Mouse (Mus musculus) left cerebral cortex, postnatal 25 days (tissue): ENCODE measurements around the gene Cfb. TPM values are rescaled to one million over a fixed set of nuclear protein-coding genes. Genes with fewer than 3 reads are reported as not detected.

Experiments
- microRNA-seq, 2 experiments: library from miRNA; unstranded; fragments of <30 nt; microRNA quantifications; one replicate each; pipeline ENCODE4 v1.2.0; 2022
- total RNA-seq, 2 experiments: library from RNA; stranded (reverse); gene quantifications; 2 replicates each; pipeline ENCODE4 v1.2.3; 2021

Cfb gene
- total RNA-seq, 2 experiments from 2014 or later = 0.30 TPM; not detected in 1

Small RNA genes lying within 50 kb of the gene (microRNA-seq; reads per million reads assigned to microRNA genes)
- gene Mir6970 = 0.50 to 3.4 reads per million in 2 experiments
- 2.4 to 4.0 reads per million in 2 experiments for gene Mir6971
- 0 reads per million in 2 experiments for gene Mir6972

Other genes with a start within 250 kb of the Cfb start
- 1 to 10 TPM; 3.9 to 5.1 TPM for gene Egfl8, start 246.5 kb downstream of the Cfb start, total RNA-seq
- 10 to 100 TPM; 45.8 to 46.4 TPM for gene Ppt2, start 234.0 kb downstream of the Cfb start, total RNA-seq
- gene Prrt1, start 233.0 kb downstream of the Cfb start, total RNA-seq = 100 to 1,000 TPM; 171 to 183 TPM
- 10 to 100 TPM; 12.0 to 17.0 TPM for gene Fkbpl, start 217.8 kb downstream of the Cfb start, total RNA-seq
- gene Atf6b, start 215.4 kb downstream of the Cfb start, total RNA-seq = 10 to 100 TPM; 72.7 to 72.8 TPM
- 1 to 10 TPM; 1.2 to 1.6 TPM for gene Tnxb, start 192.0 kb downstream of the Cfb start, total RNA-seq
- gene C4b, start 118.6 kb downstream of the Cfb start, total RNA-seq = 10 to 100 TPM in 1 of 2 experiments, 1 to 10 TPM in 1; 7.6 to 10.3 TPM
- gene Cyp21a1, start 58.0 kb downstream of the Cfb start, total RNA-seq = not detected
- 10 to 100 TPM; 52.2 to 57.6 TPM for gene Stk19, start 25.6 kb downstream of the Cfb start, total RNA-seq
- gene Dxo, start 25.5 kb downstream of the Cfb start, total RNA-seq = 10 to 100 TPM; 35.9 to 37.1 TPM
- 10 to 100 TPM; 64.0 to 65.9 TPM for gene Skiv2l, start 12.3 kb downstream of the Cfb start, total RNA-seq
- 10 to 100 TPM; 30.9 to 37.9 TPM for gene Nelfe, start 12.1 kb downstream of the Cfb start, total RNA-seq
- 1 to 10 TPM; 6.9 to 7.3 TPM for gene Zbtb12, start 17.0 kb upstream of the Cfb start, total RNA-seq
- not detected for gene Gm20547, start 19.5 kb upstream of the Cfb start, total RNA-seq
- gene C2, start 35.7 kb upstream of the Cfb start, total RNA-seq = 1 to 10 TPM; 1.5 to 3.6 TPM
- 100 to 1,000 TPM; 166 to 167 TPM for gene Ehmt2, start 36.0 kb upstream of the Cfb start, total RNA-seq
- under 1 TPM; 0.55 to 0.66 TPM for gene Slc44a4, start 51.9 kb upstream of the Cfb start, total RNA-seq
- gene Neu1, start 68.7 kb upstream of the Cfb start, total RNA-seq = 10 to 100 TPM; 42.9 to 44.0 TPM
- 10 to 100 TPM in 1 of 2 experiments, 1 to 10 TPM in 1; 9.9 to 15.0 TPM for gene Hspa1b, start 96.7 kb upstream of the Cfb start, total RNA-seq
- not detected for gene Gm20481, start 107.4 kb upstream of the Cfb start, total RNA-seq
- 10 to 100 TPM; 10.8 to 12.6 TPM for gene Hspa1a, start 109.6 kb upstream of the Cfb start, total RNA-seq
- under 1 TPM; 0.27 to 0.34 TPM for gene Hspa1l, start 110.2 kb upstream of the Cfb start, total RNA-seq
- gene Lsm2, start 119.3 kb upstream of the Cfb start, total RNA-seq = 10 to 100 TPM; 17.3 to 18.0 TPM
- 10 to 100 TPM; 38.0 to 44.7 TPM for gene Vars, start 138.5 kb upstream of the Cfb start, total RNA-seq
- under 1 TPM; 0.30 to 0.37 TPM for gene Vwa7, start 154.1 kb upstream of the Cfb start, total RNA-seq
- under 1 TPM; 0.60 to 0.83 TPM for gene Sapcd1, start 165.5 kb upstream of the Cfb start, total RNA-seq
- under 1 TPM; 0.76 to 0.96 TPM for gene Msh5, start 184.2 kb upstream of the Cfb start, total RNA-seq
- 10 to 100 TPM in 1 of 2 experiments, 1 to 10 TPM in 1; 9.9 to 11.6 TPM for gene Clic1, start 187.4 kb upstream of the Cfb start, total RNA-seq
- gene Ddah2, start 196.5 kb upstream of the Cfb start, total RNA-seq = 10 to 100 TPM; 12.1 to 12.5 TPM
- not detected for gene Ly6g6c, start 202.9 kb upstream of the Cfb start, total RNA-seq
- gene Mpig6b, start 203.7 kb upstream of the Cfb start, total RNA-seq = not detected
- 1 to 10 TPM; 2.4 to 2.7 TPM for gene Ly6g6e, start 214.4 kb upstream of the Cfb start, total RNA-seq
- 1 to 10 TPM in 1 of 2 experiments, under 1 TPM in 1; 0.69 to 1.9 TPM for gene Ly6g6d, start 215.5 kb upstream of the Cfb start, total RNA-seq
- not detected for gene Ly6g6f, start 223.1 kb upstream of the Cfb start, total RNA-seq
- gene Abhd16a, start 226.7 kb upstream of the Cfb start, total RNA-seq = 100 to 1,000 TPM; 107 to 109 TPM
- gene Ly6g5c, start 245.8 kb upstream of the Cfb start, total RNA-seq = not detected